Mouse (Mus musculus) G1E (cell line): ENCODE measurements around the gene Fam160a1. TPM values are rescaled to one million over a fixed set of nuclear protein-coding genes. Genes with fewer than 3 reads are reported as not detected.

Experiments used
- ATAC-seq: 2 replicates; pipeline ENCODE4 v1.8.0; 2016; ENCODE audit warnings: mild to moderate bottlenecking; ENCODE audit not compliant: insufficient number of reproducible peaks, poor library complexity, low FRiP score, severe bottlenecking; ENCODE audit errors: extremely low read depth
- DNase-seq: peaks from one replicate; pipeline ENCODE4 v3.0.0; 2012; ENCODE audit warnings: low spot score
- H3K27me3 ChIP-seq: 2 replicates; pipeline ENCODE4 v1.6.1; 2012; ENCODE audit warnings: mild to moderate bottlenecking, low read length, inconsistent platforms; ENCODE audit not compliant: insufficient read depth
- H3K36me3 ChIP-seq: replicated peaks from 2 replicates; pipeline ENCODE3; 2012; ENCODE audit warnings: mild to moderate bottlenecking, inconsistent platforms
- H3K4me1 ChIP-seq: 2 replicates; pipeline ENCODE4 v1.6.1; 2012; ENCODE audit warnings: low read depth, low read length, inconsistent platforms, mixed read lengths; ENCODE audit not compliant: insufficient read depth
- H3K4me3 ChIP-seq: 2 replicates; pipeline ENCODE4 v1.5.1; 2012; ENCODE audit warnings: low read depth, mild to moderate bottlenecking, inconsistent platforms, low read length, moderate library complexity, mixed read lengths
- H3K9me3 ChIP-seq: replicated peaks from 2 replicates; pipeline ENCODE4 v1.6.1; 2012; ENCODE audit warnings: inconsistent platforms
- CTCF ChIP-seq: IDR thresholded peaks from 2 replicates; pipeline ENCODE4 v1.5.1; 2012; ENCODE audit warnings: low read depth, low read length, inconsistent platforms, mixed read lengths
- GATA1 ChIP-seq: IDR thresholded peaks from 2 replicates; pipeline ENCODE4 v1.6.1; 2012; ENCODE audit warnings: borderline replicate concordance, low read length, inconsistent platforms, mixed read lengths
- GATA2 ChIP-seq: IDR thresholded peaks from 2 replicates; pipeline ENCODE4 v1.6.1; 2012; ENCODE audit warnings: low read depth, low read length, inconsistent platforms, borderline replicate concordance
- POLR2AphosphoS5 ChIP-seq: IDR thresholded peaks from 2 replicates; pipeline ENCODE4 v1.6.1; 2012; ENCODE audit warnings: low read depth, low read length, inconsistent platforms; ENCODE audit not compliant: insufficient replicate concordance
- TAL1 ChIP-seq: conservative IDR thresholded peaks from 2 replicates; pipeline ENCODE4 v1.6.1; 2012; ENCODE audit warnings: low read depth, low read length, inconsistent platforms, mixed read lengths
- polyA plus RNA-seq: library from polyadenylated mRNA; stranded (reverse); fragments of >175 nt; gene quantifications from 2 replicates; pipeline ENCODE4 v1.2.3, GENCODE M21; 2012
- total RNA-seq, 2 experiments: library from RNA; stranded (forward) in 1 of 2; stranded (reverse) in 1 of 2; fragments of 200-1000 nt in 1 of 2; fragments of >200 nt in 1 of 2; fragmentation: Nextera tagmentation in 1 of 2; gene quantifications; 2 replicates each; pipeline ENCODE4 v1.2.3; 2014 to 2017

Gene Fam160a1
- total and polyA plus RNA-seq, 3 experiments, result 0.16 TPM; not detected in 2

- Histone ChIP-seq H3K36me3 (no peaks in the 10 kb centered on the region), H3K9me3 (no peaks in the 10 kb centered on the region), H3K27me3 (no peaks in the 10 kb centered on the region; the same call in 1 of the 2 replicates), H3K4me1 (no peaks in the 10 kb centered on the region), H3K4me3 (no peak overlapping the region)
- no peak for ATAC-seq
- no peak for DNase-seq
- no peak for TF ChIP-seq GATA2
- no peak for TF ChIP-seq CTCF
- no peak for TF ChIP-seq TAL1
- no peak for TF ChIP-seq GATA1
- TF ChIP-seq POLR2AphosphoS5, result no peak
These were observed 29.2 kb upstream of the Fam160a1 start for GRCm38 (mm10) chr3:85846316-85846715.

- H3K4me1 ChIP-seq, result no peaks in the 10 kb centered on the region
- no peak for TF ChIP-seq CTCF
- TF ChIP-seq TAL1, result no peak
- no peak for TF ChIP-seq POLR2AphosphoS5
- TF ChIP-seq GATA2, result no peak
- no peak for TF ChIP-seq GATA1
- H3K4me3 ChIP-seq, result no peak overlapping the region
- H3K9me3 ChIP-seq, result no peaks in the 10 kb centered on the region
- ATAC-seq (no peak), DNase-seq (no peak)
- H3K36me3 ChIP-seq, result no peaks in the 10 kb centered on the region
- no peaks in the 10 kb centered on the region; the same call in 1 of the 2 replicates for H3K27me3 ChIP-seq
These were observed 28.2 kb upstream of the Fam160a1 start for GRCm38 (mm10) chr3:85845341-85845740.

GRCm38 (mm10) chr3:85842881-85843218, 25.8 kb upstream of the Fam160a1 start:
- no peak for DNase-seq
- Histone ChIP-seq H3K4me1 (no peaks in the 10 kb centered on the region), H3K36me3 (no peaks in the 10 kb centered on the region), H3K27me3 (no peaks in the 10 kb centered on the region; the same call in 1 of the 2 replicates), H3K4me3 (no peak overlapping the region), H3K9me3 (no peaks in the 10 kb centered on the region)
- no peak for TF ChIP-seq POLR2AphosphoS5
- TF ChIP-seq CTCF, result no peak
- TF ChIP-seq TAL1, result no peak
- TF ChIP-seq GATA1, result no peak
- no peak for TF ChIP-seq GATA2
- ATAC-seq, result no peak

GRCm38 (mm10) chr3:85842177-85842880, 25.2 kb upstream of the Fam160a1 start:
- DNase-seq (no peak), ATAC-seq (no peak)
- Histone ChIP-seq H3K27me3 (no peaks in the 10 kb centered on the region; the same call in 1 of the 2 replicates), H3K4me3 (no peak overlapping the region), H3K4me1 (no peaks in the 10 kb centered on the region), H3K9me3 (no peaks in the 10 kb centered on the region), H3K36me3 (no peaks in the 10 kb centered on the region)
- TF ChIP-seq GATA1 (no peak), CTCF (no peak), POLR2AphosphoS5 (no peak)

GRCm38 (mm10) chr3:85841454-85842176, 24.5 kb upstream of the Fam160a1 start:
- Histone ChIP-seq H3K36me3 (no peaks in the 10 kb centered on the region), H3K27me3 (no peaks in the 10 kb centered on the region; the same call in 1 of the 2 replicates), H3K4me1 (no peaks in the 10 kb centered on the region), H3K9me3 (no peaks in the 10 kb centered on the region), H3K4me3 (no peak overlapping the region)
- ATAC-seq (no peak), DNase-seq (no peak)
- TF ChIP-seq POLR2AphosphoS5 (no peak), GATA2 (no peak)

GRCm38 (mm10) chr3:85833627-85834026, 16.5 kb upstream of the Fam160a1 start:
- Histone ChIP-seq H3K27me3 (peaks cover 3% of the 10 kb centered on the region; the same call in 1 of the 2 replicates), H3K9me3 (no peaks in the 10 kb centered on the region), H3K4me3 (no peak overlapping the region), H3K4me1 (no peaks in the 10 kb centered on the region), H3K36me3 (no peaks in the 10 kb centered on the region)
- DNase-seq, result no peak
- no peak for ATAC-seq
- TF ChIP-seq CTCF (no peak), GATA1 (no peak), POLR2AphosphoS5 (no peak), GATA2 (no peak), TAL1 (no peak)
